Mouse (Mus musculus) intestine, embryonic 14.5 days (tissue): ENCODE measurements at regions not wholly inside any gene's neighbourhood (a gene's known extent, or its start where the extent isn't known, plus 50 kb on each side); places are given as distances from the start of the nearest gene placed in this dataset.
"Not testable (repeated sequence)": the region's sequence is repeated elsewhere in the genome, so short reads cannot be mapped to it uniquely, and the experiment has no call there.

ENCODE experiments used
- ATAC-seq: fragments of 200-750 bp; cut with Nextera tagmentation; replicated peaks from 2 replicates; pipeline ENCODE4 v1.8.0; 2017; ENCODE audit warnings: low read depth, moderate number of reproducible peaks, moderate TSS enrichment, moderate library complexity; ENCODE audit not compliant: low FRiP score, low TSS enrichment
- DNase-seq: peaks from one replicate; pipeline ENCODE4 v3.0.0-alpha.2; 2018; ENCODE audit warnings: low spot score
- H3K27ac ChIP-seq: fragments of 300-500 bp; sonication (generic); 2 replicates; pipeline ENCODE4 v1.5.1; 2014; ENCODE audit warnings: low read depth, mild to moderate bottlenecking, control low read depth
- H3K27me3 ChIP-seq: fragments of 300-500 bp; sonication (generic); replicated peaks from 2 replicates; pipeline ENCODE4 v1.6.1; 2014; ENCODE audit warnings: low read length, control low read depth; ENCODE audit not compliant: control insufficient read depth, insufficient read depth
- H3K36me3 ChIP-seq: fragments of 300-500 bp; sonication (generic); 2 replicates; pipeline ENCODE4 v1.6.1; 2014; ENCODE audit warnings: low read length, control low read depth; ENCODE audit not compliant: control insufficient read depth, insufficient read depth
- H3K4me1 ChIP-seq: fragments of 300-500 bp; sonication (generic); replicated peaks from 2 replicates; pipeline ENCODE4 v1.6.1; 2014; ENCODE audit warnings: low read length, control low read depth, mixed read lengths; ENCODE audit not compliant: control insufficient read depth, insufficient read depth
- H3K4me2 ChIP-seq: fragments of 300-500 bp; sonication (generic); 2 replicates; pipeline ENCODE4 v1.6.1; 2014; ENCODE audit warnings: low read length
- H3K4me3 ChIP-seq: fragments of 300-500 bp; sonication (generic); 2 replicates; pipeline ENCODE4 v1.5.1; 2014; ENCODE audit warnings: low read depth, low read length, control low read depth, mixed read lengths
- H3K9ac ChIP-seq: fragments of 300-500 bp; sonication (generic); 2 replicates; pipeline ENCODE4 v1.6.1; 2014; ENCODE audit warnings: mild to moderate bottlenecking, low read length
- H3K9me3 ChIP-seq: fragments of 300-500 bp; sonication (generic); 2 replicates; pipeline ENCODE4 v1.6.1; 2016; ENCODE audit warnings: low read length, control low read depth; ENCODE audit not compliant: control insufficient read depth
- WGBS: fragments of 180-500 bp; shearing (Covaris S2); extraction: QIAGEN DNeasy Blood & Tissue Kit; methylation state at CpG from one replicate; pipeline ENCODE4 v1.1.7; 2014; 5-methylcytosine and 5-hydroxymethylcytosine counted together

DNA sequence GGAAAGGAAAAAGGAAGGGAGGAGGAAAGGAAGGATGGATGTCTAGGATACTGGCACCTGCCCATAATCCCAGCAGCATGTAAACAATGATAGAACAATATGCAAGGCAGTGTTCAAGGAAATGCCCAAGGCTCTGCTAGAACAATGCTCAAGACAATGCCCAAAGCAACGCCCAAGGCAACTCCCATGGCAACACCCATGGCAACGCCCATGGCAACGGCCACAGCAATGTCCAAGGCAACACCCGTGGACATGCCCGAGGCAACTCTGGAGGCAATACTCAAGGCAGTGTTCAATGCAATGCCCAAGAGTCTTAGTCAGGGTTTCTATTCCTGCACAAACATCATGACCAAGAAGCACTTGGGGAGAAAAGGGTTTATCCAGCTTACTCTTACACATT, 231.5 kb upstream of the Vmn1r3 start:
- Histone ChIP-seq H3K4me3 (no peak overlapping the region), H3K36me3 (no peaks in the 10 kb centered on the region), H3K9ac (no peak overlapping the region), H3K9me3 (no peaks in the 10 kb centered on the region), H3K27me3 (no peaks in the 10 kb centered on the region), H3K4me2 (no peak overlapping the region), H3K27ac (no peak overlapping the region), H3K4me1 (no peaks in the 10 kb centered on the region)
- ATAC-seq: no peak
- no peak for DNase-seq
- WGBS: 89% methylated on average over 5 of the region's 5 CpGs

GRCm38 (mm10) chr4:3414442-3415022, 229.4 kb upstream of the Vmn1r3 start:
- H3K27ac ChIP-seq, ATAC-seq, DNase-seq: not testable (repeated sequence)

DNA sequence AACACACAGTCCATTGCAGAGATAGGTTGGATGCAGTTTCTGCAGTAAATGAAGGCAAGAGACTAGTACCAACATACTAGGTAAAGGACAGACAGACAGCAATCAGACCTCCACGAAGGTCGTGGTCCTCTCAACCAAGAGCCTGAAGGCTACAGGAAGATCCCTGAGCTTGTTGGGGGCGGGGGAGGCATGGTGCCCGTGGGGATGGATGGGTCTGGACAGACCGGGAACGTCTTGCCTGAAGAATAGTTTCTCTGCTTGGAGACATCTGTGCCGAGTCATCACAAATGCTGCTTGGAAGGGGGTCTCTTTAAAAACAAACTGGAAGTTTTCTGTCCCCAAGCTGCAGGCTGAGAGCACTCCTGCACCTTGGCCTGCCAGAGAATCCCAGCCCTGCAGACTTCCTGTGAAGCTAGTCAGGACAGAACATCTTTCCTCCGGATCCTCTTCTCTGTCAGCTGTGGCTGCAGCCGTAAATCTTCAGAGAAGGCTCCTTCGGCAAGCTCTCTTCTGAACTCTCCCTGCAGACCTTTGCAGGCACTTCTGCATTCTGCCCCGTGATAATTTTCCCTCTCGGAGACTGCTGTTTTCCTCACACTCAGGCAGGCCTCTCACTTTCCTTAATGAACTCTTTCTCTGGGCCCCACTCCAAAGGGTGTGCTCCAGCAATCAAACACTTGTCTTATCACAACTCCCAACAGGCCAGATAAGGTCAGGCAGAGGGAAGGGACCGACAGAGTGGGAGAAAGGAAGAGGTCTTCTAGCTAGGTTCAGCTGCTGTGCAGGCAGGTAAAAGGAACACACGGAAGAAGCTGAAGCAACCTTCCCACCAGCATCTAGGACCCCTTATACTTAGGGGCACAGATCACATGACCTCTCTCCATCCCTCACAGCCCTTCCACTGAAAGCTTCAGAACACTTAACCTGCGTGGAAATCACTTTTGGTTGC, 228.6 kb upstream of the Vmn1r3 start:
- DNase-seq (peak; percentile 59), ATAC-seq (peak; percentile 71)
- Histone ChIP-seq H3K27ac (no peak overlapping the region), H3K36me3 (no peaks in the 10 kb centered on the region), H3K27me3 (no peaks in the 10 kb centered on the region), H3K4me3 (no peak overlapping the region), H3K9ac (no peak overlapping the region), H3K4me2 (no peak overlapping the region), H3K9me3 (no peaks in the 10 kb centered on the region), H3K4me1 (no peaks in the 10 kb centered on the region)
- WGBS: 30% methylated on average over 15 of the region's 15 CpGs

More at GRCm38 (mm10) chr4:3414442-3415022, 229.4 kb upstream of the Vmn1r3 start:
- not testable (repeated sequence) for H3K4me3 ChIP-seq, H3K4me2 ChIP-seq, H3K4me1 ChIP-seq, H3K9me3 ChIP-seq, H3K36me3 ChIP-seq, H3K9ac ChIP-seq, H3K27me3 ChIP-seq
- 34% methylated on average over 1 of the region's 1 CpGs for WGBS

- H3K4me3 ChIP-seq, H3K4me2 ChIP-seq, H3K27ac ChIP-seq, DNase-seq, ATAC-seq, H3K36me3 ChIP-seq, H3K27me3 ChIP-seq, H3K4me1 ChIP-seq, H3K9ac ChIP-seq, H3K9me3 ChIP-seq: not testable (repeated sequence)
- 56% methylated on average over 4 of the region's 4 CpGs for whole genome bisulfite sequencing
These were observed 227.2 kb upstream of the Vmn1r3 start for GRCm38 (mm10) chr4:3412323-3412722.

DNA sequence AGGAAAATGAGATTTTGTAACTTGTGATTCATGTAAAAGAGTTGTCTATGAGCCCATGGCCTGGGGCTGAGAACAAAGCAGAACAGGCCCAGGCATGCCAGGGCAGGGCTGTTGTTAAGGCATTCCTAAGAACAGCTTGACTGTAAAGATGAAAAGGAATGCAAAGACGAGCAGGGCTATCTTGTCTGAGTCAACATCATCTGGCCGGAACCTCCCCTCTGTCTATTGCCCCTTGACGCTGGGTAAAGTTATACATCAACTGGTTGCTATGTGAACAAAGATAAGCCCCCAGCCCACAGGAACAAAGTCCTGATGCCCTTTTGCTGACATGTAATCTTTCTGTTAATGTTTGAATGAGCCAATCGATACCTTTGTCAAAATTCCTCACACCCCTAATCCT, 217.7 kb upstream of the Vmn1r3 start:
- not testable (repeated sequence) for H3K4me2 ChIP-seq, H3K36me3 ChIP-seq, H3K27me3 ChIP-seq, H3K9me3 ChIP-seq, H3K27ac ChIP-seq, H3K4me1 ChIP-seq, H3K4me3 ChIP-seq, ATAC-seq, DNase-seq, H3K9ac ChIP-seq
- WGBS: 47% methylated on average over 4 of the region's 4 CpGs

GRCm38 (mm10) chr4:3401766-3402165, 216.6 kb upstream of the Vmn1r3 start:
- H3K9me3 ChIP-seq, DNase-seq, ATAC-seq, H3K36me3 ChIP-seq, H3K27me3 ChIP-seq, H3K4me3 ChIP-seq, H3K27ac ChIP-seq, H3K4me2 ChIP-seq, H3K9ac ChIP-seq, H3K4me1 ChIP-seq: not testable (repeated sequence)
- 72% methylated on average over 2 of the region's 2 CpGs for WGBS

DNA sequence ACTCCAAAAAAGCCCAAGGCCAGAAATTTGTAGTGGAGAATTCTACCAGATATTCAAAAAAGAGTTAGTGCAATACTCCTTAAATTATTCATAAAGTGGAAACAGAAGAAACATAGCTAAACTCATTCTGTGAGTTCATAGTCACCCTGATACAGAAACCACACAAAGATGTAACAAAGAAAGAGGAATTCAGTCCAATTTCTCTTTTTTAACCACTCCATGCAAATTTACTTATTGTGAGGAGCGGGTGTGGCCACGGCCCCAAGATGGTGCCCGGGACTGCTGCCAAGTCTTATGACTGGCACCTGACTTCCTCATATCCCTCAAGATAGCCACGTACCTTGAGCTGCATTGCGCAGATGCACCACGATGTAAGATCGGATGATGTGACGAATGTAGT, 206.4 kb upstream of the Vmn1r3 start:
- H3K4me1 ChIP-seq, H3K27ac ChIP-seq, H3K9ac ChIP-seq, H3K4me3 ChIP-seq, H3K4me2 ChIP-seq, ATAC-seq, H3K36me3 ChIP-seq, DNase-seq, H3K27me3 ChIP-seq, H3K9me3 ChIP-seq: not testable (repeated sequence)
- WGBS: 95% methylated on average over 7 of the region's 8 CpGs

DNA sequence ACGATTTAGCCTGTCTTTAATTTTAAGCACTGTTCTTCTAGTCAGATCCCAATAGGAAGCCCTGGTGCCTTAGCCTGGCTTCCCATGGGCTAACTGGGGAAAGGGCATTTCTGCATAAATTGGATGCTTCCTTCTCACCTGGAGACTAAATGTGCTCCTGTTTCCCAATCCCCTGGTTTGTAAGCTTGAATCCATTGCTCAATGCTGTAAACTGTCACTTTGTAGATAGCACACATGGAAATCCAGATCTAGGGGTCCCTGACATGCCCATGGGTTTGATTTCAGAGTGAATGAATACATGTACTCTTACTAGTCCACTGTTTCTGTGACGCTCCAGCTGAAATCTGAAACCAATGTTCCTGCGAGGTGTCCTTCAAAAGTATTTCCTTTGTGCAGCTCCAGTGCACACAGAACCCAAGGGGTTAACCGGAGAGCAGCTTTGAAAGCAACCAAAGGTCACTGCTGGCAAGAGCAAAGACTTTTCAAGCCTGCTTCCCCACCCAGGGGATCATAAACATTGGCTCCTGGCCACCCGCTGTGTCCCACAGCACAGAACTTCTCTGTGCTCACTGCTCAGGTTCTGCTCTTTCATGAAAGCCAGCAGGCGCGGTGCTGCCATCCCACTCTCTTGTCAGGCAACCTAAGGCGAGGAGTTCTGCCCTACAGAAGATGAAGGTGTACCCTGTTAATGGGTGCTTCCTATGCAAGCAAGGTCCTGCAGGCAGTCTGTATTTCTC, 188.0 kb upstream of the Vmn1r3 start:
- not testable (repeated sequence) for H3K4me2 ChIP-seq

More for the DNA sequence above, 188.0 kb upstream of the Vmn1r3 start:
- H3K4me1 ChIP-seq, DNase-seq, H3K9ac ChIP-seq, H3K4me3 ChIP-seq, H3K27me3 ChIP-seq, ATAC-seq, H3K36me3 ChIP-seq, H3K27ac ChIP-seq, H3K9me3 ChIP-seq: not testable (repeated sequence)
- 35% methylated on average over 8 of the region's 8 CpGs for WGBS
